Mouse (Mus musculus) adrenal gland, postnatal 25 days (tissue): Measurements from ENCODE around the gene Rock2. TPM values are rescaled to one million over a fixed set of nuclear protein-coding genes. Genes with fewer than 3 reads are reported as not detected.

Experiments
- total RNA-seq: library from RNA; stranded (reverse); gene quantifications from 2 replicates; pipeline ENCODE4 v1.2.3, GENCODE M21; 2021

Rock2 gene
- total RNA-seq, 1 experiment from 2014 or later, result 88.5 TPM

Other genes with a start within 250 kb of the Rock2 start
- gene Ntsr2, start 241.5 kb upstream of the Rock2 start, total RNA-seq, result 0.43 and 0.57 TPM in 2 replicates
- gene Greb1, start 94.0 kb upstream of the Rock2 start, total RNA-seq, result 33.2 and 43.0 TPM in 2 replicates
- 39.1 and 46.5 TPM in 2 replicates for gene E2f6, start 83.9 kb upstream of the Rock2 start, total RNA-seq
- 11.6 and 13.5 TPM in 2 replicates for gene Pqlc3, start 105.5 kb downstream of the Rock2 start, total RNA-seq
- not detected in 2 replicates for gene 2410004P03Rik, start 116.8 kb downstream of the Rock2 start, total RNA-seq